Mouse (Mus musculus) monocyte, adult 5-6 weeks (primary cell): ENCODE measurements around the gene Brap. TPM values are rescaled to one million over a fixed set of nuclear protein-coding genes. Genes with fewer than 3 reads are reported as not detected.
A peak's percentile ranks its signal among the peaks of the same experiment; 100 is the strongest.
"Not testable (repeated sequence)": the region's sequence is repeated elsewhere in the genome, so short reads cannot be mapped to it uniquely, and the experiment has no call there.

Experiments
- ATAC-seq: fragments of 153-309, 156-312 bp; replicated peaks from 2 replicates; pipeline ENCODE4 v1.8.0; 2017; ENCODE audit warnings: mild to moderate bottlenecking; ENCODE audit not compliant: low TSS enrichment, insufficient number of reproducible peaks, severe bottlenecking, poor library complexity, low FRiP score
- total RNA-seq: library from RNA; stranded (forward); fragments of 200-1000, 200-491, 200-594 nt; gene quantifications from 3 replicates; pipeline ENCODE4 v1.2.3, GENCODE M21; 2017

Brap gene
- total RNA-seq = 109 to 124 TPM (median 113 TPM) in 3 replicates

- peak; percentile 75 for ATAC-seq
Observed at GRCm38 (mm10) chr5:121660059-121660896, at the start of gene Brap, which contains the start of gene Acad10. Gene Brap (plus strand): TSS chr5:121660563. Gene Acad10 (minus strand): TSS chr5:121660514.

- no peak for ATAC-seq
Observed at GRCm38 (mm10) chr5:121612036-121612435, 48.3 kb upstream of the Brap start.

GRCm38 (mm10) chr5:121614921-121615320 is 45.4 kb upstream of the Brap start:
- ATAC-seq = not testable (repeated sequence)

- peak; percentile 66 for ATAC-seq
Observed at GRCm38 (mm10) chr5:121618592-121619513, 41.5 kb upstream of the Brap start, which contains the start of gene Acad12. Gene Acad12 (minus strand): TSS chr5:121618938.

- ATAC-seq = no peak
Observed at GRCm38 (mm10) chr5:121621102-121621501, 39.3 kb upstream of the Brap start.

- no peak for ATAC-seq
Observed at GRCm38 (mm10) chr5:121623241-121623640, 37.1 kb upstream of the Brap start.

- ATAC-seq = peak; percentile 68
Observed at GRCm38 (mm10) chr5:121627871-121628270, 32.5 kb upstream of the Brap start.

- 0 out of 2 replicates have a peak, but pooled peaks have one; percentile 20 for ATAC-seq
Observed at GRCm38 (mm10) chr5:121631106-121631647, 29.2 kb upstream of the Brap start.

- ATAC-seq = no peak
Observed at GRCm38 (mm10) chr5:121632804-121633203, 27.6 kb upstream of the Brap start.

GRCm38 (mm10) chr5:121634668-121635067 is 25.7 kb upstream of the Brap start:
- no peak for ATAC-seq

- ATAC-seq = no peak
Observed at GRCm38 (mm10) chr5:121637296-121637695, 23.1 kb upstream of the Brap start.

- no peak for ATAC-seq
Observed at GRCm38 (mm10) chr5:121639601-121640000, 20.8 kb upstream of the Brap start.

GRCm38 (mm10) chr5:121649134-121649533 is 11.2 kb upstream of the Brap start:
- ATAC-seq = no peak

GRCm38 (mm10) chr5:121654526-121654925 is 5.8 kb upstream of the Brap start:
- no peak for ATAC-seq

- ATAC-seq = not testable (repeated sequence)
Observed at GRCm38 (mm10) chr5:121656866-121657265, 3.5 kb upstream of the Brap start.

- ATAC-seq = not testable (repeated sequence)
Observed at GRCm38 (mm10) chr5:121657656-121658055, 2.7 kb upstream of the Brap start.

GRCm38 (mm10) chr5:121660897-121661254 is 513 bp downstream of the Brap start:
- ATAC-seq = 0 out of 2 replicates have a peak, but pooled peaks have one; percentile 29

GRCm38 (mm10) chr5:121661494-121661893 is 1.1 kb downstream of the Brap start:
- no peak for ATAC-seq

GRCm38 (mm10) chr5:121663456-121663855 is 3.1 kb downstream of the Brap start:
- no peak for ATAC-seq
